42 mouse cellular contexts compared by ENCODE assay signal in genomic region chr9:57612587-57612986, GRCm38 (mm10). TPM values are rescaled to one million over a fixed set of nuclear protein-coding genes. Genes with fewer than 3 reads are reported as not detected.
"Had no signal": no experiment of that assay in that cellular context is flagged by ENCODE, and none has a peak within 500 bp of the region (broad histone marks: within the 10 kb centered on the region; RNA-seq: fewer than 3 reads in every experiment).

No protein-coding gene starts in this region.

- H3K27me3 ChIP-seq: hindbrain, embryonic 15.5 days; kidney, embryonic 15.5 days; limb, embryonic 15.5 days had no signal

- H3K9ac ChIP-seq: heart, embryonic 13.5 days; heart, embryonic 15.5 days; hindbrain, embryonic 13.5 days; hindbrain, embryonic 15.5 days; kidney, embryonic 15.5 days; limb, embryonic 13.5 days; limb, embryonic 15.5 days; liver, embryonic 12.5 days; liver, embryonic 14.5 days had no signal

- H3K4me3 ChIP-seq: gastrocnemius, adult 2 months; heart, adult 2 months; heart, embryonic 13.5 days; heart, embryonic 15.5 days; hindbrain, embryonic 13.5 days; hindbrain, embryonic 15.5 days; kidney, embryonic 15.5 days; limb, embryonic 13.5 days; limb, embryonic 15.5 days; liver, embryonic 12.5 days had no signal

- H3K36me3 ChIP-seq: heart, embryonic 13.5 days; heart, embryonic 15.5 days; hindbrain, embryonic 13.5 days; hindbrain, embryonic 15.5 days; kidney, embryonic 15.5 days; limb, embryonic 13.5 days; limb, embryonic 15.5 days; liver, embryonic 12.5 days had no signal

- H3K9me3 ChIP-seq: heart, embryonic 13.5 days; heart, embryonic 15.5 days; hindbrain, embryonic 13.5 days; hindbrain, embryonic 15.5 days; kidney, embryonic 15.5 days; limb, embryonic 13.5 days; limb, embryonic 15.5 days; liver, embryonic 12.5 days had no signal

- DNase-seq: gastrocnemius, adult 2 months; gastrocnemius, postnatal 10 days; gastrocnemius, postnatal 25 days; heart, adult 11 months; heart, adult 2 months; heart, postnatal 10 days; heart, postnatal 36 days; kidney, adult 11 months; kidney, adult 2 months; kidney, adult 9 months; kidney, postnatal 14 days; kidney, postnatal 36 days; layer of hippocampus, adult 9-11 months; layer of hippocampus, postnatal 36 days; left cerebral cortex, postnatal 4 days had no signal

- H3K4me1 ChIP-seq: hindbrain, embryonic 13.5 days; hindbrain, embryonic 15.5 days; kidney, embryonic 15.5 days; limb, embryonic 13.5 days; limb, embryonic 15.5 days had no signal

- H3K27ac ChIP-seq: gastrocnemius, adult 2 months; heart, adult 2 months; heart, embryonic 13.5 days; heart, embryonic 15.5 days; hindbrain, embryonic 13.5 days; hindbrain, embryonic 15.5 days; hindbrain, postnatal 0 days; kidney, embryonic 15.5 days; kidney, postnatal 0 days; limb, embryonic 13.5 days; limb, embryonic 15.5 days; liver, embryonic 12.5 days; liver, embryonic 14.5 days had no signal

- H3K4me2 ChIP-seq: heart, embryonic 11.5 days; heart, embryonic 13.5 days; heart, embryonic 15.5 days; hindbrain, embryonic 13.5 days; hindbrain, embryonic 15.5 days; kidney, embryonic 15.5 days; limb, embryonic 13.5 days; limb, embryonic 15.5 days; liver, embryonic 12.5 days had no signal

- ATAC-seq: hindbrain, postnatal 0 days; intestine, embryonic 16.5 days; liver, embryonic 12.5 days had no signal

RNA-seq across cellular contexts. Expression of gene Cplx3, which starts 6.5 kb away (rescaled TPM):
- total RNA-seq: gastrocnemius, adult 2 months; gastrocnemius, postnatal 10 days; gastrocnemius, postnatal 25 days; heart, adult 2 months; heart, postnatal 10 days; heart, postnatal 36 days; liver, adult 2 months had no signal
- polyA plus RNA-seq: gonadal fat pad, adult 2 months; heart, adult 2 months; heart, embryonic 11.5 days; heart, embryonic 13.5 days; heart, embryonic 15.5 days; intestine, embryonic 14.5 days; intestine, embryonic 16.5 days; kidney, embryonic 15.5 days; kidney, postnatal 0 days; large intestine, adult 2 months; limb, embryonic 11.5 days; limb, embryonic 13.5 days; limb, embryonic 15.5 days; liver, adult 2 months; liver, embryonic 12.5 days; liver, embryonic 14.5 days had no signal

RNA-seq across cellular contexts. Expression of gene Lman1l, which starts 8.0 kb away (rescaled TPM):
- total RNA-seq: gastrocnemius, adult 2 months; gastrocnemius, postnatal 10 days; gastrocnemius, postnatal 25 days; heart, adult 2 months; heart, postnatal 10 days; heart, postnatal 36 days; hematopoietic stem cell, adult 5-6 weeks; hindbrain, postnatal 0 days; layer of hippocampus, adult 18-20 months; layer of hippocampus, adult 8-10 months; layer of hippocampus, postnatal 14 days; layer of hippocampus, postnatal 36 days; left cerebral cortex, adult 18-20 months; left cerebral cortex, adult 8-10 months; left cerebral cortex, postnatal 10 days; left cerebral cortex, postnatal 25 days; liver, adult 2 months had no signal
- polyA plus RNA-seq: gonadal fat pad, adult 2 months; heart, embryonic 11.5 days; heart, embryonic 13.5 days; heart, embryonic 15.5 days; hindbrain, embryonic 11.5 days; hindbrain, embryonic 13.5 days; hindbrain, embryonic 15.5 days; hindbrain, postnatal 0 days; intestine, embryonic 14.5 days; intestine, embryonic 16.5 days; kidney, adult 2 months; kidney, embryonic 15.5 days; kidney, postnatal 0 days; limb, embryonic 11.5 days; limb, embryonic 13.5 days; limb, embryonic 15.5 days; liver, adult 2 months; liver, embryonic 12.5 days; liver, embryonic 14.5 days had no signal
